Mouse (Mus musculus) urinary bladder, postnatal 14 days (tissue): Measurements from ENCODE around the gene Nop9.

Experiments
- DNase-seq: peaks from one replicate; pipeline ENCODE4 v3.0.0; 2021; ENCODE audit warnings: low spot score

Nop9 gene

DNA sequence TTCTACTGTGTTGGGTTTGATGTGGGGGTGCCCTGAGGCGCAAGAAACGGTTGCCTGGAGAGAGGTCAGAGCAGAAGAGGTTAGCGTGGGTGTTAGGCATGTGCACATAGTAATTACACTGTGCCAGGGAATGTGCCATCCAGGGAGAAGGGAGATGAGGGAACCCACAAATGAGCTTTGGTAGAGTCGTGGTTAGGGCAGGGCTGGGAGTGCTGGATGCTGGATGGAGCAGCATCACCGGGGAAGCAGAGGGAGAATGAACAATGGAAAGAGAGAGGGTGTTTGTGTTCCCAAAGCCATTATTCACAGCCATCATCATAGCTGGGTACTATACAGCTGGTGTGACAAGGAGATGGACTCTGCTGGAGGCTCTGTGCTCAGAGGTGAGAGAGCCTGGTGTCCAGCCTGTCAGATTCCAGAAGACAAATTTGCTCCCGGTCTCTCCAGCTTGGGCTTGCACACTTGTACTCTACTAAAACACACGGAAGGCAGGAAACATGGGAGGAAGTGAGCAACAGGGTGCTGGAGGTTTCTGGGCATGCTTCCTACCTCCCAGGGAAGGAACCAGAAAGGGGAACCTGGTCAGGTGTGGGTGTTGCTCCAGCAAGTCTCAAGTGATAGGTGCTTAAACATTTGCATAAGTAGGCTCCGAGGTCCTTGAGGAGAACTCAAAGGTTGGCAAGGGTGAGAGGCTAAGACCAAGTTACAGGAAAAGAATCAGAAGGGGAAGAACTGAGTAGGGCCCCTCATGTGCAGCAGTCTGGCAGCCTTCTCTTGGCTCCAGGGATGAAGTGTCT, 17.4 kb upstream of the Nop9 start:
- no peak for DNase-seq

- no peak for DNase-seq
Measured at GRCm38 (mm10) chr14:55730116-55730515, 15.4 kb upstream of the Nop9 start.

- DNase-seq: no peak
Measured at GRCm38 (mm10) chr14:55730531-55731032, 14.9 kb upstream of the Nop9 start.

- no peak for DNase-seq
Measured at GRCm38 (mm10) chr14:55733889-55734288, 11.6 kb upstream of the Nop9 start.

- no peak for DNase-seq
Measured at GRCm38 (mm10) chr14:55734869-55735268, 10.6 kb upstream of the Nop9 start.

- no peak for DNase-seq
Measured at GRCm38 (mm10) chr14:55735334-55735733, 10.2 kb upstream of the Nop9 start.

GRCm38 (mm10) chr14:55735758-55736157, 9.7 kb upstream of the Nop9 start:
- no peak for DNase-seq

DNA sequence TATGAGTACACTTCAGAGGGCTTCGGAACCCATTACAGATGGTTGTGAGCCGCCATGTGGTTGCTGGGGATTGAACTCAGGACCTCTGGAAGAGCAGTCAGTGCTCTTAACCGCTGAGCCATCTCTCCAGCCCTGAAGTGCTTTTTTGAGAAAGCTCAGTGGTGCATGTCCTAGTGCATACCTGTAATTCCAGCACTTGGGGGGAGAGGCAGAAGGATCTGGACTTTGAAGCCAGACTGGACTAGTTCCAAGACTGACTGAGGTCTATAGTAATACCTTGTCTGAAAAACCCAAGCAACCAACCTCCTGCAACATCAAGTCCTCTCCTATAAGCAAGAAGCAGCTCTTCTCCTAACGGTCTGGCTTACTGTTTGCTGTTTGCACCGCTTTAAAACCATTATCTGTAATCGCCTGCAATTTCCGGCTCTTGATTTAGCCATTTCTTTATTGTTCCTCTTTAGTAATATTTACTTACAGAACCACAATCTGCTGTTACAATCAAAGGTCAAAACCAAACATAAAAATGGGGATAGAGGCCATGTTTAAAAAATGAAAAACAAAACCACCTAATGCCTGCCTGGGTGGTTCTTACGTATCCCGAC, 8.3 kb upstream of the Nop9 start:
- no peak for DNase-seq

DNA sequence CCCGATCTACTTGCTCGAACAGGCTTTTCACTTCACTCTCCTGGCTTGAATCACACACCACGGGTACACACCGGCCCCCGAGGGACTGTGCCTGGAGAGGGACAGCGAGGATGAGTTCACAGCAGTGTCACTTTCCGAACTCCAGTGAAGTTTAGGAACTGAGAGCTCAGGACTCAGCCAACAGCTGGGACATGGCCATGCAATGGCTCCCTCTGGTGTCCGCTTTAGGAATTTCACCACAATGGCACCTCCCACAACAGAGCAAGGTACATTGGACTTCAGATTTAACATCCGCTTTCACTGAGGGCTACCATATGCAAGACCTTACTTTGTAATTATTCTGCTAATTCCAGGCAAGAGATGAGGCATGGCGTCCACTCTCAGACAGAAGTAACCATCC, 1.8 kb upstream of the Nop9 start:
- peak; percentile 86 for DNase-seq

- DNase-seq: no peak
Measured at GRCm38 (mm10) chr14:55745861-55746237, 356 bp downstream of the Nop9 start.

DNA sequence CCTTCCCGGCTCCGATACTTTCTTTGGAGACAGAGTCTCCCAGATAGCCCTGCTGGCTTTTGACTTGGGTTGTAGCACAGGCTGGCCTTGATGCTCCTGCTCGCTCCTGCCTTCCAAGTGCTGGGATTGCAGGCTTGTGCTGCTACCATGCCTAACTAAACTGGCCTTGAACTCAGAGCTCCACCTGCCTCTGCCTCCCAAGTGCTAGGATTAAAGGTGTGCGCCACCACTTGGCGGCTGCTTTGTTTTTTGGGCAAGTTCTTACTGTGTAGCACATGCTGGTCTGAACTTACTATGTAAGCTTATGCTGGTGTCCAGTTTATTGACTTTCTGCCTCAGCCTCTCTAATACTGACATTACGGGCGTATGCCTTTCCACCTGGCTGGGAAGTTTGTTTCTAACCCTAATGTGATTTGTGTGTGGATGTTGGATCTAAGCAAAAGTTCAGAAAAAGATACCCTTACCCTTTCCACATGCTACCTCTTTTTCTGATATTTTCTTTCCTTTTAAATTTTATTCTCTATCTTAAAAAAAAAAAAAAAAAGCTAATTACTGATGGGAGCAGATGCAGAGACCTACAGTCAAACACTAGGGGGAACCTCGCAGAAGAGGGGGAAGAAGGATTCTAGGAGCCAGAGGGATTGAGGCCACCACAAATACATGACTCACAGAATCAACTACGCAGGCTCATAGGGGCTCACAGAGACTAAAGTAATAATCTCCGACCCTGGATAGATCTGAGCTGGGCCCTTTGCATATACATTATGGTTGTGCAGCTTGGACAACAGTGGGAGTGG, 1.8 kb downstream of the Nop9 start:
- DNase-seq: no peak

DNA sequence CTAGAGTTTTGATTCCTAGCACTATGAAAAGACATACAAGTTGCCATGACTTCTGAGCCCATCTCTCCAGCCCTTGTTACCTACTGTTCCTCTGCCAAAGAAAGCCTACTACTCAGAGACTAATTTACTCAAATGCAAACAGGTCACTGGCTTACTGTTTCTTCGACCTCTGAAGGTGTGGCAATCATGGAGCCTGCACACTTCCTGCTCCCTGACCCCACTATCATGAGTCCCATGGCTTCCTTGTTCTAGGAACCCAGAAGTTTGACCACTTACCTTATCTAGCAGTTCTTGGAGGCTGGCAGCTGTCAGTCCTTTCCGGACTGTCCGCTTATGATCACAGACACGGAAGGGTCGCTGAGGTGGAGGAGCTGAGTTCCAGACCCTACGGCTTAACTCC, 12.1 kb downstream of the Nop9 start:
- no peak for DNase-seq

DNA sequence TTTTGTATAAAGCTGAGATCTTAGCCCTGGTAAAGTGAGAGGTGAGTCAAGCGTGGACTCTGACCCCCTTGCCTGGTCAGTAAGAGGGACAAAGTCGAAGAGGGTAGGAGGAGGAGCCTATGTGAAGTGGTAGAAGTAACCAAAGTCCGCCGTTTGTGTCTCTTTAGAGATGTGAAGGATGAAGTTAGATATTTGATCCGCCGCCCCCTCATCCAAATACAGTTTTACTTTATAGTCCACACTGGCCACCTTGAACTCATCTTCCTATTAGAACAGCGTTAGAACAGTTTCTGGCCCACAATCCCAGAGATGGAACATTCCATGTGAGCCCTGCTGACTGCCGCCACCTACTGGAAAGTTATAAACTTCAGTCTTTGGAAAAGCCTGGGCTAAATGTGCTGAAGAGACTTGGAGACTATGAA, 12.9 kb downstream of the Nop9 start, which contains the start of gene Cideb:
Gene Cideb (minus strand): TSS at position 96 of the 422 bp plus-strand sequence.
- peak; percentile 54 for DNase-seq

DNA sequence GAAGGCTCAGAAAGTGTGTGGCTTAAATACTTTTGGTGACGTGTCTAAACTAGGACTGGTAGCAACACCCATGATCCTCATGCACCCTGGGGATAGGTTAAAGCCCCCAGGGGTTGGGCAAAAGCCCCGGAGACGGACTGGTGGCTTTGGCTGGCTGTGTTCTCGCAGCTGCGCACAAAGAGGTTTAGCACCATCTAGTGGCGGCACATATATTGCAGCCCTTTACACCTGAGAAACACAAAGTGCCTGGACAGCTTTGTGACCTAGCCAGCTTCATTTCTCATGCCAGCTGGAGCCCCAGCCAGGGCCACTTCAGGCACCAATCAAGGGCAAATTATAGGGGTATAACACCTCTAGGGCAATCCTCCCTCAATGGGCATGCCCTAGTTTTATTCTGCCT, 14.7 kb downstream of the Nop9 start:
- DNase-seq: peak; percentile 89

- DNase-seq: no peak
Measured at GRCm38 (mm10) chr14:55761163-55761562, 15.7 kb downstream of the Nop9 start, which contains the start of gene Ltb4r2. Gene Ltb4r2, plus strand, starts transcription at chr14:55761428.

- peak; percentile 43 for DNase-seq
Measured at GRCm38 (mm10) chr14:55762001-55762821, 16.7 kb downstream of the Nop9 start.

GRCm38 (mm10) chr14:55763166-55763565, 17.7 kb downstream of the Nop9 start:
- no peak for DNase-seq

DNA sequence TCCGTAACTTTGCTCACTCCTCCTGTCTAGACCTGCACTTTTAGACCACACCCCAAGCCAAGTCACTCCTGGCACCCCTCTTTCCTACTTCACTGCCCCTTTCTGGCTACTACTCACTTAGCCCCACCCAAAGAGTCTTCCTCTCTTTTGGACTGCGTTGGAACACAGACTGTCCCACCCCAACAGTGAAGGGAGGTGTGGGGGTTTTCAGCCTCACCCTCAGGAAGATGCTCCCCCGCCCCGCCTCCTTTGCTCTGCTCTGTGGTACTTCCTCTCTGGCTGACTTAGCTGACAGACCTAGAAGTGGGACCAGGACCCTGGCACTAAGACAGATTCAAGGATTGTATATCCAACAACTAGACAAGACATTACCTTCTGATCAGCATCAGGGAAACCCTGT, 20.2 kb downstream of the Nop9 start, which contains the start of gene Ltb4r1:
Gene Ltb4r1 (plus strand): TSS at position 267 of the 400 bp plus-strand sequence.
- no peak for DNase-seq

- peak; percentile 74 for DNase-seq
Measured at GRCm38 (mm10) chr14:55767519-55768414, 22.3 kb downstream of the Nop9 start.

GRCm38 (mm10) chr14:55768555-55768954, 23.1 kb downstream of the Nop9 start:
- no peak for DNase-seq
